Mouse (Mus musculus) ovary, postnatal 36 days (tissue): ENCODE results near the gene Atpaf1.

ENCODE experiments used
- DNase-seq: peaks from one replicate; pipeline ENCODE4 v3.0.0; 2022; ENCODE audit warnings: low spot score, mixed read lengths

Gene Atpaf1

GRCm38 (mm10) chr4:115848990-115849677 is 64.5 kb downstream of the Atpaf1 start:
- DNase-seq: peak; percentile 28

GRCm38 (mm10) chr4:115850111-115850510 is 65.5 kb downstream of the Atpaf1 start:
- DNase-seq: no peak

GRCm38 (mm10) chr4:115850631-115851030 is 66.0 kb downstream of the Atpaf1 start:
- no peak for DNase-seq

- no peak for DNase-seq
Measured at GRCm38 (mm10) chr4:115851569-115851968, 67.0 kb downstream of the Atpaf1 start.

GRCm38 (mm10) chr4:115855100-115855499 is 70.5 kb downstream of the Atpaf1 start:
- DNase-seq: no peak

GRCm38 (mm10) chr4:115855609-115856008 is 71.0 kb downstream of the Atpaf1 start:
- DNase-seq: no peak

- no peak for DNase-seq
Measured at GRCm38 (mm10) chr4:115856282-115856681, 71.7 kb downstream of the Atpaf1 start.

- no peak for DNase-seq
Measured at GRCm38 (mm10) chr4:115857293-115857883, 72.8 kb downstream of the Atpaf1 start.

GRCm38 (mm10) chr4:115863352-115863751 is 78.7 kb downstream of the Atpaf1 start:
- DNase-seq: no peak

GRCm38 (mm10) chr4:115863880-115864279 is 79.3 kb downstream of the Atpaf1 start:
- no peak for DNase-seq
